Mouse (Mus musculus) left cerebral cortex, postnatal 14 days (tissue): ENCODE measurements around the gene Sh3tc1. TPM values are rescaled to one million over a fixed set of nuclear protein-coding genes. Genes with fewer than 3 reads are reported as not detected.

ENCODE experiments used
- DNase-seq, 2 experiments: peaks; one replicate each; pipeline ENCODE4 v3.0.0; 2021 to 2022; ENCODE audit warnings: low spot score in 2 of 2, mixed read lengths in 1 of 2
- intact Hi-C: fragments of 180-260 bp; cut with DNase I; formaldehyde crosslinking; loops from one replicate; pipeline ENCODE4 v1.15.1; 2025
- total RNA-seq, 2 experiments: library from RNA; stranded (reverse); gene quantifications; 2 replicates each; pipeline ENCODE4 v1.2.3; 2021

The Sh3tc1 gene
- total RNA-seq, 2 experiments from 2014 or later = 2.7 to 3.3 TPM

GRCm38 (mm10) chr5:35659503-35659902, 80.3 kb downstream of the Sh3tc1 start:
- no peak for DNase-seq

GRCm38 (mm10) chr5:35655753-35656485, 83.9 kb downstream of the Sh3tc1 start:
- no peak for DNase-seq
- intact Hi-C loops = no loop called here

More at GRCm38 (mm10) chr5:35659503-35659902, 80.3 kb downstream of the Sh3tc1 start:
- intact Hi-C loops = no loop called here

GRCm38 (mm10) chr5:35653743-35654395, 85.9 kb downstream of the Sh3tc1 start:
- intact Hi-C loops = no loop called here
- DNase-seq = no peak

- intact Hi-C loops = no loop called here
- no peak for DNase-seq
These were observed 86.9 kb downstream of the Sh3tc1 start for GRCm38 (mm10) chr5:35652872-35653271.

- DNase-seq = no peak
- intact Hi-C loops = no loop called here
These were observed 87.5 kb downstream of the Sh3tc1 start for GRCm38 (mm10) chr5:35652319-35652718.

GRCm38 (mm10) chr5:35648230-35648629, 91.6 kb downstream of the Sh3tc1 start:
- intact Hi-C loops = no loop called here
- DNase-seq = no peak

- intact Hi-C loops = no loop called here
- DNase-seq = no peak
These were observed 92.2 kb downstream of the Sh3tc1 start for GRCm38 (mm10) chr5:35647562-35647961.

Other genes starting within 250 kb of the Sh3tc1 start
- 1 to 10 TPM; 2.1 TPM for gene Cpz, start 214.3 kb downstream of the Sh3tc1 start, total RNA-seq
- 1 to 10 TPM; 6.9 to 7.4 TPM for gene Trmt44, start 164.9 kb downstream of the Sh3tc1 start, total RNA-seq
- gene Acox3, start 156.9 kb downstream of the Sh3tc1 start, total RNA-seq = 10 to 100 TPM; 24.8 to 29.5 TPM
- gene Htra3, start 60.2 kb downstream of the Sh3tc1 start, total RNA-seq = 10 to 100 TPM; 13.0 to 13.6 TPM
- 100 to 1,000 TPM; 106 to 112 TPM for gene Ablim2, start 17.9 kb upstream of the Sh3tc1 start, total RNA-seq
- 10 to 100 TPM; 66.8 to 71.6 TPM for gene Afap1, start 153.3 kb upstream of the Sh3tc1 start, total RNA-seq